In genomic region chr13:97312420-97313370, GRCm38 (mm10) we compare ENCODE assay signal across 11 mouse cellular contexts.
DNase-seq lines count a peak whose midpoint lies in the region; ATAC-seq and TF ChIP-seq lines count a peak whose summit lies in the region.
"Had no signal": no experiment of that assay in that cellular context is flagged by ENCODE, and none has a peak within 500 bp of the region (broad histone marks: within the 10 kb centered on the region; RNA-seq: fewer than 3 reads in every experiment).

No protein-coding gene starts in this region.

- peaks cover 40% of the 10 kb centered on the region for H3K4me1 ChIP-seq in heart, embryonic 13.5 days
- peaks cover 11% of the 10 kb centered on the region for H3K4me1 ChIP-seq in forebrain, embryonic 15.5 days
- H3K4me1 ChIP-seq: megakaryocyte, embryonic 14.5 days had no signal

- no peaks in the 10 kb centered on the region for H3K9me3 ChIP-seq in heart, embryonic 13.5 days
- no peaks in the 10 kb centered on the region for H3K9me3 ChIP-seq in forebrain, embryonic 15.5 days

- no peak for DNase-seq in heart, postnatal 10 days
- peak; percentile 48 for DNase-seq in kidney, postnatal 14 days
- DNase-seq in kidney, adult 8-10 months = no peak
- peak; percentile 37 for DNase-seq in Patski (ENCODE audit: low read depth, low spot score)
- no peak for DNase-seq in layer of hippocampus, adult 9-10 months (ENCODE audit: low spot score)
- no peak for DNase-seq in ovary, postnatal 36 days (ENCODE audit: low spot score)
- DNase-seq: adrenal gland, adult 8-10 months; right cerebral cortex, adult 18-20 months had no signal

- ATAC-seq in heart, embryonic 13.5 days (ENCODE audit: extremely low read depth, insufficient number of reproducible peaks, low FRiP score, low TSS enrichment) = no peak
- no peak for ATAC-seq in Patski
- peak; percentile 51 for ATAC-seq in forebrain, embryonic 15.5 days (replicated peaks)

- H3K27me3 ChIP-seq in heart, embryonic 13.5 days (replicated peaks) = no peaks in the 10 kb centered on the region; the same call in 1 of the 2 replicates
- no peaks in the 10 kb centered on the region for H3K27me3 ChIP-seq in Patski
- no peaks in the 10 kb centered on the region for H3K27me3 ChIP-seq in forebrain, embryonic 15.5 days

- POLR2A ChIA-PET in Patski (lab: Charles Lee) = no interaction called here

- peak overlapping the region; percentile 12; the same call in 1 of the 2 replicates for H3K4me2 ChIP-seq in heart, embryonic 13.5 days
- no peak overlapping the region for H3K4me2 ChIP-seq in forebrain, embryonic 15.5 days (replicated peaks)

- H3K36me3 ChIP-seq in heart, embryonic 13.5 days = no peaks in the 10 kb centered on the region
- no peaks in the 10 kb centered on the region for H3K36me3 ChIP-seq in forebrain, embryonic 15.5 days

- in situ Hi-C loops in Patski (cut with MboI; ENCODE audit: low pct_unique_long_range_greater_than_20kb) = no loop called here

- no peak overlapping the region for H3K4me3 ChIP-seq in heart, embryonic 13.5 days
- H3K4me3 ChIP-seq in forebrain, embryonic 15.5 days = no peak overlapping the region
- H3K4me3 ChIP-seq: megakaryocyte, embryonic 14.5 days had no signal

- 65% methylated on average over 16 of the region's 16 CpGs for WGBS in heart, embryonic 13.5 days
- 54% methylated on average over 16 of the region's 16 CpGs for WGBS in forebrain, embryonic 15.5 days

- CTCF ChIA-PET in Patski (lab: Charles Lee) = no interaction called here

- H3K27ac ChIP-seq in heart, embryonic 13.5 days (replicated peaks) = no peak overlapping the region
- no peak overlapping the region for H3K27ac ChIP-seq in forebrain, embryonic 15.5 days (replicated peaks)

- H3K9ac ChIP-seq in heart, embryonic 13.5 days = no peak overlapping the region
- no peak overlapping the region for H3K9ac ChIP-seq in forebrain, embryonic 15.5 days (replicated peaks)

- intact Hi-C loops in heart, postnatal 10 days (cut with DNase I) = loop anchor here (5.0 kb wide), 1 partner anchor 70 kb away; the partner anchor contains the start of gene Enc1

- TF ChIP-seq CTCF in Patski (IDR thresholded peaks at IDR 0.05) = no peak

Comparison
In these comparisons a context has a peak if more than half of its experiments do, and no peak if none do; other contexts are left out.
1. DNase-seq: peak in kidney, postnatal 14 days (single experiment) and Patski (single experiment); none in heart, postnatal 10 days (0 of 2), kidney, adult 8-10 months (0 of 2), layer of hippocampus, adult 9-10 months (single experiment) and ovary, postnatal 36 days (single experiment).